Mouse (Mus musculus): ENCODE measurements at regions not wholly inside any gene's neighbourhood (a gene's known extent, or its start where the extent isn't known, plus 50 kb on each side); places are given as distances from the start of the nearest gene placed in this dataset.

- TF ChIP-seq GATA1 (IDR thresholded peaks at IDR 0.05; ENCODE audit: low read depth, low read length) (no peak), BHLHE40 (IDR thresholded peaks at IDR 0.05; ENCODE audit: borderline replicate concordance, low read depth, low read length) (no peak), TAL1 (IDR thresholded peaks at IDR 0.05; ENCODE audit: low read length) (no peak), CTCF (IDR thresholded peaks at IDR 0.05 in 2 of 3, conservative IDR thresholded peaks at IDR 0.05 in 1 of 3; ENCODE audit: control insufficient read depth in 1 of 3, insufficient read depth in 1 of 3, low read depth in 2 of 3, low read length in 3 of 3, poor library complexity in 1 of 3, severe bottlenecking in 1 of 3) (no peak), E2F4 (IDR thresholded peaks at IDR 0.05; ENCODE audit: borderline replicate concordance, low read depth, low read length) (no peak), MAX (IDR thresholded peaks at IDR 0.05; ENCODE audit: low read length) (no peak), POLR2A (IDR thresholded peaks at IDR 0.05; ENCODE audit: control insufficient read depth in 1 of 2, insufficient read depth in 1 of 2, low read depth in 1 of 2, low read length in 2 of 2, poor library complexity in 1 of 2) (no peak)
These were observed 344.0 kb upstream of the Nova1 start for GRCm38 (mm10) chr12:47162624-47163151.

Data from MEL (cell line).